Mouse (Mus musculus) ZHBTc4 (cell line): ENCODE results near the gene Slc26a3.
A peak's percentile ranks its signal among the peaks of the same experiment; 100 is the strongest.
"Not testable (repeated sequence)": the region's sequence is repeated elsewhere in the genome, so short reads cannot be mapped to it uniquely, and the experiment has no call there.

Source experiments
- DNase-seq: peaks from one replicate; pipeline ENCODE4 v3.0.0-alpha.2; 2011; ENCODE audit warnings: low read depth, low spot score

Slc26a3 gene

DNA sequence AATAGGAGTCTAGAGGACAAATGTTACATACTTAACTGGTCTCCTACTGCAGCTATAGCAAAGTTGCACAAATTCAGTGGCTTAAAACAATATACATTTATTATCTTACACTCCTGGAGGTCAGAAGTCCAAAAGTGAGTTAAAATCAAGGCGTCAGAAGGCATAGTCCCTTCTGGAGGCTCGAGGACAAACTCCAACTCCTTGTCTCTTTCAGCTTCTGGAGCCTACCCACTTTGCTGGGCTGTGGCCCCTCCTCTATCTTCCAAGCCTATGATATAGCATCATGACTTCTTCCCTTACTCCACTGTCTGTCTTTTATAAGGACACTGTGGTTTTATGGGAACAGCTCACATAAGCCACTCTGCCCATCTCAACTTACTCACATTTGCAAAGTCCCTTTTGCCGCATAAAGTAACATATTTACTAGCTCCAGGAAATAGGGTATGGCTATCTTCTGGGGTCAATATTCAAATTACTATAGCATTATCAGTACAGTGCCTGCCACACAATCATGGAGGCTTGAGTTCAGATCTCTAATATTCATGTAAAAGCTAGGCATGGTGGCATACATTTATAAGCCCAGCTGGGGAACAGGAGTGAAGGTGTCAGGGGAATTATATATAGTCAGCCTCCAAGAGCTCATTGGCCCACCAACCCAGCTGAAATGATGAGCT is 31.4 kb downstream of the Slc26a3 start:
- no peak for DNase-seq

- DNase-seq: no peak
These were observed 47.1 kb downstream of the Slc26a3 start for GRCm38 (mm10) chr12:31437791-31438190.

GRCm38 (mm10) chr12:31439612-31440011 is 48.9 kb downstream of the Slc26a3 start:
- DNase-seq: no peak

DNA sequence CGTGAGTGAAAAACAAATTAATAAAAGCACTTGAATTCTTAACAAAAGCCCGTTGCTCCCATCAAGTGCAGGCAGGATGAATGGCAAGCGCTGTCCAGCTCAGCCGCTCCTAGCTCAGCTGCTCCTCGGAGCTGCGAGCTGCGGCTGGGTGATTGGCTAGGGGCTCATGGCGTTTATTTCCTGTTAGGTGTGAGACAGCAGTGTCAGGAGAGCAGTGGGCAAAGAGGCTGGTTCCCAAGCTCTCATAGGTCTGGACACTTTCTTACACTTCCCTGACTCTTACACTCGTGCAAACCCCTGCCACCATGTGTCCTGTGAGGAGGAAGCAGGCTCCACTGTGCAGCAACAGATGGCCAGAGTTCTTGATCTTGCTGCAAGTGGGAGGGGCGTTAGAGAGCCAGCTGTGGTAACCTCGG is 53.5 kb downstream of the Slc26a3 start:
- DNase-seq: peak; percentile 45

DNA sequence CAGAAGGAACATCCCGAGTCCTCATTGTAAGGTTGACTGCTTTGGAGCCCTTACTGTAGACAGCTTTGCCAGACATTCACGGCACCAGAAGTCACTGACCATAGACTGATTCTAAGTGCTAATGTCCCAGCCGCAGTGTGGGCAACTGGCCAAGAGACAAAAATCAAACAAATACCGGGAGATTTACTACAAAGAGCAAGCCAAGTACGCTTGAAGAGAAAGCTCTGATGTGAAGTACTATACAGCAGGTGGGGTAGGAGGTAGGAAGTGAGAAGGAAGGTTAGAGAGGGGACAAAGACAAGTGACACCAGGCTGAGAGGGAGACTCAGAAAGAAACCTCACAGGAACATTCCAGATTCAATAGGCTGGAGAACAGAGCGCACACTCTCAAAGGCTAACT is 54.2 kb downstream of the Slc26a3 start:
- DNase-seq: no peak

DNA sequence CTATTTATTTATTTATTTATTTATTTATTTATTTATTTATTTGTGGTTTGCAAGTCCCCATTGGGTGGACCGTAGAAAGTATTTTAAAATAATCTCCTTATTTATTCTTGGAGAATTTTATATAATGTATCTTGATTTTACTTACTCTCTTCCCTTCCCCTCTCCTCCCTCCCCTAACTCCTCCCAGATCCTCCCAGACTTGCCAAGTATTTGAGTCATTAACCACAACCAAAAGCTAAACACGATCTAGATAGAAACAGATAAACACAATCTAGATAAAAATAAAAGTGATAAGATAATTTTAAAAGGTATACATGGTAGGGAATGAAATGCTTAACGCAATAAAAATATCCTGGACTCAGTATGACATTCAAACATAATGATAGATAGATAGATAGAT is 58.7 kb downstream of the Slc26a3 start:
- no peak for DNase-seq

DNA sequence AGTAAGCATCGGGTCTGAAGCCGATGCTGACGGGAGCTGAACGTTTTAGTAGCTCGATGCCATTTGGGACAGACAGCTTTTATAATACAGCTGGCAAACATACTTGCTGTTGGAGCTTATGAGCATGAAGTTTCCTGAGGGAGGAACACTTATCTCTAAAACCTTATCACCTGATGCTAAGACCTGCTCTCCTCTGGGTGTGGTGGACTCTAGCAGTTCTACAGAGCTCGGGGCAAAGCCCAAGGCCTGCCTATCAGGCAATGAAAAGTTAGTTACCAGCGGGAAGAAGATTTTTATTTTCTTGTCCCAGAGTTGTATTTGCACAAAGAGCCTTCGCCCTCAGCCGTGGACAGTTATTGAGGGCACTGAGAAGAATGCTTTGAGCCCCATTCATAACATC is 65.6 kb downstream of the Slc26a3 start:
- no peak for DNase-seq

DNA sequence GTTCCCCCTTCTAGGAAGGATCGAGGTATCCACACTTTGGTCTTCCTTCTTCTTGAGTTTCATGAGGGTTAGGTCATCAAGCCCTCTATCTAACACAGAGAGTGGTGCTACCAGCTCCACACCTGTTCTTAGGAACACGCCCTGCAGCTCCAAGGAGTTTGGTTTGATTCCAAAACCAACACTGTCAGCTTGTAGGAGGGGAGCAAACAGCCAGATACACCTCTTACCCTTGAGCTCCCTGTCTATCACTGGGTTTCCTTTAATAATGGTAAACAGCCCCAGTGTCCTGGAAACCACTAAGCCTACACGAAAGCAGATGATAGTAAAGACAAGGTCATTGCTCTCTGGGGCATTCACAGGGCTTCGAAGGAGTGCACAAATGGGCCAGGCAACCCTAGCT is 67.8 kb downstream of the Slc26a3 start:
- no peak for DNase-seq

GRCm38 (mm10) chr12:31460270-31460669 is 69.6 kb downstream of the Slc26a3 start:
- peak; percentile 46 for DNase-seq

- no peak for DNase-seq
These were observed 70.7 kb downstream of the Slc26a3 start for GRCm38 (mm10) chr12:31461371-31461770.

- DNase-seq: no peak
These were observed 71.9 kb downstream of the Slc26a3 start for GRCm38 (mm10) chr12:31462615-31463014.

DNA sequence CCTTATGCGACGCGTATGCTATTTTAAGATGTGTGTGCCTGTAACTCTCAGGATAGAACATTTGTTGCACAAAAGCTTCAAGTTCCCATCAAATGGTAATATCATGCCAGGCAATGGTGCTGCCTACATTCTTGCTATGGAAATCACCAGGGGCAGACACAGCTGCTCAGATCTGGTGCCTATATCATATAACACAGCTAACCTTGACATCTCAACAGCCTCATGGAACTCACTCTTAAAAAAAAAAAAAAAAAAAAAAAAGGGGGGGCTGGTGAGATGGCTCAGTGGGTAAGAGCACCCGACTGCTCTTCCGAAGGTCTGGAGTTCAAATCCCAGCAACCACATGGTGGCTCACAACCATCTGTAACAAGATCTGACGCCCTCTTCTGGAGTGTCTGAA is 87.5 kb downstream of the Slc26a3 start:
- not testable (repeated sequence) for DNase-seq

- no peak for DNase-seq
These were observed 95.8 kb downstream of the Slc26a3 start for GRCm38 (mm10) chr12:31486431-31486830.

- DNase-seq: no peak
These were observed 108.3 kb downstream of the Slc26a3 start for GRCm38 (mm10) chr12:31498936-31499313.

DNA sequence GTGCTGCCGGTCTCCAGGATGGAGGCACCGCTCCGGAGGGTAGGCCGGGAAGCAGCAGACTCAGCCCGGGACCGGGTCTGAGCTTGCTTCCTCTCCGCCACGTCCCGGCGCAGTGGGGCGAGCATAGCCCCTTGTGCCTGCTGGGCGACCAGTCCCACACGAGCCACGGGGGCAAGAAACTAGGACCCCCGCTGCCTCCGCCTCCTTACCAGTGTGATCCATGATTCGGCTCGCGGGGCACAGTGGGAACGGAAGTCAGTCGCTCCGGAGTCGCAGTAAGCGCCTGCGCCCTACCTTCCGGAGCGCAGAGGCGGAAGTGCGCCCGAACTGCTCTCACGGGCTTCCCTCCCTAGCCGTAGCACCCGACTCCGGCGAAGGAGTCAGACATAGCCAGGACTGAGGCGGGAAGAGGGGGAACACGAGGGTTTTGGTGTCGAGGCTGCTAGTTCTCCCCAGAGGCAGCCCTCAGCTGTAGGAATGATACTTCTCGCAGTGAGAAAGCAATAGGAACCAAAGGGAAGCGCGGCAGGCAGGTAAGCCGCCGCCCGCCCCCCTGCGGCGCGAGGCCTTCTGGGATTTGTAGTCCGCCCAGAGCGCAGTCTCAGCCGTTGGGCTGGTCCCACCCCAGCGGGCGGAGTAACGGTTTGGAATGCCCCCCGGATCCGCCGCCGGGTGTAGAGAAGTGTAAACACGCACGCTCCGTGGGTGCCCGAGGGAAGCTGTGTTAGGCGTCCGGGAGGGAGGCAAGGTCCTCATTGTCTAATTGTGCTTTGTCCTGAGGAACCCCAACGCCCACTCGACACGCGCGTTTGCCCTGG is 108.9 kb downstream of the Slc26a3 start, which contains the start of gene Cbll1:
TSS of gene Cbll1 (minus strand) at position 303 of the 818 bp plus-strand sequence.
- peak; percentile 97 for DNase-seq

DNA sequence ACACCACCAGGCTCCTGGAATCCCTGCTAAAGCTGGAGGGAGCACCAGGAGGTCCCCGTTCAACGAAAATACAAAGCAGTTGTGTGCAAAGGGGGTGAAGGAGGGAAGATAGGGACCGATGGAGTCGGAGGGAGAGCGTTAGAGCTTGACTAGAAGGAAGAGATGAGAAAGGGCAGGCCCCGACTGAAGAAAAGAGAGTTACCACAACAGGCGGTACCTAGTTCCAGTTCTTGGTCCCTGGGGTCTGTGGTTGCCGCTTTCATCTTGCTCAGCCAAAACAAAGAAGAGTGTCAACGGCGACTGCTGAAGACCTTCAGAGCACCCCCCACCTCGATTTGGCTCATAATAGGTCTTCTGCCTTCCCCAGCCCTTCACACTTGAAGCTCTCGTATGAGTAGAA is 109.5 kb downstream of the Slc26a3 start:
- no peak for DNase-seq

DNA sequence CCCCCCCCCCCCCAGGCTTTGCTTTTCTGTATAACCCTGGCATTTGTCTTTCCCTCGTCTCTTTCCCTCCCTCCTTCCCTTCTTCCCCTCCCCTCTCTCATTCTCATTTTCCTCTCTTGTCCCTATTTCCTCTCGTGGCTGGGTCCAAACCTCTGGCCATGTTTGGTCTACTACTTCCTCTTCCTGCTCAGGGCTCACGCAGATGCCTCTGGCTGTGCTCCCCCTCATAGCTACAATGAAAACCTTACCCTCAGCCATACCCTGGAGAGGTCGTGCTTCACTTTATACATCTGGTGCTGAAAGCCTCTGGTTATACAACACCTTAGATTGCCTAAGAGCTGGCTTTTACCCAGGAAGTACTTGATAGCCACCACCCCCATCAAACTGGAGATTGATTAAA is 110.6 kb downstream of the Slc26a3 start:
- DNase-seq: no peak

DNA sequence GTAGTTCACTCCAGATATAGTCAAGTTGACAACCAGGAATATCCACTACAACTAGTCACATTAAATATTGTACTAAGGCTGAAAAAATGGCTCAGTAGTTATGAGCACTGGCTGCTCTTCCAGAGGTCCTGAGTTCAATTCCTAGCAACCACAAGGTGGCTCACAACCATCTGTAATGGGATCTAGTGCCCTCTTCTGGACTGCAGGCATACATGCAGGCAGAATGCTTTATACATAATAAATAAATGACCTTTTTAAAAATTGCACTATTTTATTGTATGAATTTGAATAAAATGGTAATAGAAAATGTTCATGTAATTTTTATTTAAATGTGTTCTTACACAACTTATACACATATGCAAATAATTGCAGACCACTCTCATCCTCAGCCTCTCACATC is 112.5 kb downstream of the Slc26a3 start:
- DNase-seq: peak; percentile 20

DNA sequence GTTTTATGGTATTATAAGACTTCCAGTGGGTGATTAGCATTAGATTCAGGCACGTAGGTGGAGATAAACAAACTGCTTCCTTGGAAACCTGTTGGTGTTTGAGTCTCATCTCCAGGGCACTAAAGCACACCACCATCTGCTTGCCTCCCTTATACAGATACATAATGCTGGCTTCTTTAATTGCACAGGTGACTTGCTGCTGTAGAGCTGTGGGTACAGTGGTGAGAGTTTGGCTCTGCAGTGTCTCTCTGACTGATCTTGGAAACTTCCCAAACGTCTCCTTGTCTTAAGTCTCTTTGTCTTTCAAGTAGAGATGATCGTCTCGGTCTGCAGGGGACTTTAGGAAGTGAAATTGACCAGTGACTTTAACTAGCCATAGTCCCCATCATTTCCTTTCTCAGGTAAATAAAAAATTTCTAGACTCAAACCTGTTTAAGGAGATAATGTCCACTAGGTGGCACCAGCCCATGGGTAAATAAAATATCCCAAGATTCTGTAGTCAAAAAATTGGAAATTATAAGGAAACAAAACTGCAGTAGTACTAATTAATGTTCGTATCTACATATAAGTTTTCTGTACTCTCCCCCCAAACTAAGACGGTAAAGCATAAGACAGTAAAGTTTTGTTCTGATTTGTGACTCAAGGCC is 117.2 kb downstream of the Slc26a3 start:
- peak; percentile 53 for DNase-seq

GRCm38 (mm10) chr12:31508496-31508895 is 117.8 kb downstream of the Slc26a3 start:
- no peak for DNase-seq

GRCm38 (mm10) chr12:31511218-31511617 is 120.5 kb downstream of the Slc26a3 start:
- DNase-seq: no peak

GRCm38 (mm10) chr12:31512634-31513411 is 122.2 kb downstream of the Slc26a3 start:
- DNase-seq: no peak
